Mouse (Mus musculus): ENCODE measurements around the gene Slc30a1.

DNA sequence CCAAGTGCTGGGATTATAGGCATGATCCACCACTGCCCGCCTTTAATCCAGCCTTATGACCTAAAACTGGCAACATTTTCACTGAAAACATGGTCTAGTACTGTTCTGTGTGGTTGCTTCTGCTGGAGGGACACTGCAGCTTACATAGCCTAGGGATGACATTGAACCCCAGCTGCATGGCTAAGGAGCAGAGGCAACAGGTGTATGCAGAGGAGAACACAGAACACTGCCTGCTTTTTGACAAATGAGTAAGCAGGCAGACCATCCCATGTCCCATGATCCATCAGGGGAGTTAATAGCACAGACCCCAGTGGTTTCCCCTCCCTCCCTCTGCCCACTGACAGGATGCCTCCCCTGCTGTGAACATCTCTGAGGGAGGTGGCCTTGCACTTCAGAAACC is 9.0 kb downstream of the Slc30a1 start:
- TF ChIP-seq POLR2A (IDR thresholded peaks at IDR 0.05; ENCODE audit: low read depth, low read length) (no peak), CTCF (IDR thresholded peaks at IDR 0.05; ENCODE audit: extremely low read depth, insufficient read length, insufficient replicate concordance, low read depth, low read length) (no peak)

Data from small intestine, adult 2 months (tissue).